Mouse (Mus musculus) hindbrain, embryonic 14.5 days (tissue): ENCODE measurements at regions not wholly inside any gene's neighbourhood (a gene's known extent, or its start where the extent isn't known, plus 50 kb on each side); places are given as distances from the start of the nearest gene placed in this dataset.

Experiments used
- ATAC-seq: fragments of 200-750 bp; cut with Nextera tagmentation; 2 replicates; pipeline ENCODE4 v1.8.0; 2017; ENCODE audit warnings: moderate number of reproducible peaks, mild to moderate bottlenecking, moderate TSS enrichment, moderate library complexity; ENCODE audit not compliant: low FRiP score
- DNase-seq: peaks from one replicate; pipeline ENCODE4 v3.0.0-alpha.2; 2015; ENCODE audit warnings: low spot score
- H3K27ac ChIP-seq: fragments of 300-500 bp; sonication (generic); 2 replicates; pipeline ENCODE4 v1.5.1; 2014; ENCODE audit warnings: mild to moderate bottlenecking, moderate library complexity
- H3K27me3 ChIP-seq: fragments of 300-500 bp; sonication (generic); 2 replicates; pipeline ENCODE4 v1.6.1; 2014; ENCODE audit warnings: mild to moderate bottlenecking, low read length, mixed read lengths; ENCODE audit not compliant: control insufficient read depth, insufficient read depth
- H3K36me3 ChIP-seq: fragments of 300-500 bp; sonication (generic); replicated peaks from 2 replicates; pipeline ENCODE4 v1.6.1; 2014; ENCODE audit not compliant: control insufficient read depth, insufficient read depth
- H3K4me1 ChIP-seq: fragments of 300-500 bp; sonication (generic); replicated peaks from 2 replicates; pipeline ENCODE4 v1.6.1; 2014; ENCODE audit warnings: antibody characterized with exemption, low read length, mixed read lengths; ENCODE audit not compliant: control insufficient read depth, insufficient read depth
- H3K4me2 ChIP-seq: fragments of 300-500 bp; sonication (generic); replicated peaks from 2 replicates; pipeline ENCODE4 v1.6.1; 2014; ENCODE audit warnings: mild to moderate bottlenecking, moderate library complexity
- H3K4me3 ChIP-seq: fragments of 300-500 bp; sonication (generic); replicated peaks from 2 replicates; pipeline ENCODE4 v1.5.1; 2014; ENCODE audit warnings: mild to moderate bottlenecking, low read length
- H3K9ac ChIP-seq: fragments of 300-500 bp; sonication (generic); 2 replicates; pipeline ENCODE4 v1.6.1; 2014
- H3K9me3 ChIP-seq: fragments of 300-500 bp; sonication (generic); 2 replicates; pipeline ENCODE4 v1.6.1; 2016; ENCODE audit warnings: low read length; ENCODE audit not compliant: control insufficient read depth
- WGBS: fragments of 180-500 bp; shearing (Covaris S2); extraction: QIAGEN DNeasy Blood & Tissue Kit; methylation state at CpG from one replicate; pipeline ENCODE4 v1.1.7; 2014; 5-methylcytosine and 5-hydroxymethylcytosine counted together

GRCm38 (mm10) chr10:43765275-43765674, 136.3 kb downstream of the Qrsl1 start:
- no peak for DNase-seq
- no peak overlapping the region for H3K4me3 ChIP-seq

GRCm38 (mm10) chr10:43765829-43766486, 135.6 kb downstream of the Qrsl1 start:
- Histone ChIP-seq H3K9ac (no peak overlapping the region), H3K9me3 (0 out of 2 replicates have a peak, but pooled peaks cover 6% of the 10 kb centered on the region), H3K27me3 (no peaks in the 10 kb centered on the region), H3K27ac (no peak overlapping the region), H3K4me3 (no peak overlapping the region), H3K36me3 (no peaks in the 10 kb centered on the region), H3K4me1 (no peaks in the 10 kb centered on the region), H3K4me2 (no peak overlapping the region)
- 78% methylated on average over 11 of the region's 11 CpGs for WGBS
- ATAC-seq, result no peak
- DNase-seq, result no peak

More at GRCm38 (mm10) chr10:43765275-43765674, 136.3 kb downstream of the Qrsl1 start:
- WGBS, result 96% methylated on average over 1 of the region's 1 CpGs
- Histone ChIP-seq H3K27me3 (no peaks in the 10 kb centered on the region), H3K9ac (no peak overlapping the region), H3K4me2 (no peak overlapping the region), H3K36me3 (no peaks in the 10 kb centered on the region), H3K9me3 (0 out of 2 replicates have a peak, but pooled peaks cover 6% of the 10 kb centered on the region), H3K4me1 (no peaks in the 10 kb centered on the region), H3K27ac (no peak overlapping the region)
- no peak for ATAC-seq

GRCm38 (mm10) chr10:43767961-43768726, 133.4 kb downstream of the Qrsl1 start:
- Histone ChIP-seq H3K9me3 (0 out of 2 replicates have a peak, but pooled peaks cover 6% of the 10 kb centered on the region), H3K27ac (no peak overlapping the region), H3K36me3 (no peaks in the 10 kb centered on the region), H3K4me1 (no peaks in the 10 kb centered on the region), H3K27me3 (no peaks in the 10 kb centered on the region), H3K4me2 (no peak overlapping the region), H3K9ac (no peak overlapping the region), H3K4me3 (no peak overlapping the region)
- DNase-seq (no peak), ATAC-seq (no peak)
- 84% methylated on average over 16 of the region's 16 CpGs for WGBS

- H3K9ac ChIP-seq, result no peak overlapping the region
- ATAC-seq, result no peak
Observed at GRCm38 (mm10) chr10:43769026-43769425, 132.5 kb downstream of the Qrsl1 start.

GRCm38 (mm10) chr10:43775807-43776206, 125.7 kb downstream of the Qrsl1 start:
- Histone ChIP-seq H3K4me2 (no peak overlapping the region), H3K9me3 (no peaks in the 10 kb centered on the region), H3K4me1 (no peaks in the 10 kb centered on the region), H3K9ac (no peak overlapping the region), H3K4me3 (no peak overlapping the region), H3K27ac (no peak overlapping the region), H3K36me3 (no peaks in the 10 kb centered on the region), H3K27me3 (no peaks in the 10 kb centered on the region)
- WGBS, result 75% methylated on average over 1 of the region's 1 CpGs
- DNase-seq (no peak), ATAC-seq (no peak)

More at GRCm38 (mm10) chr10:43769026-43769425, 132.5 kb downstream of the Qrsl1 start:
- Histone ChIP-seq H3K4me3 (no peak overlapping the region), H3K4me1 (no peaks in the 10 kb centered on the region), H3K4me2 (no peak overlapping the region), H3K9me3 (0 out of 2 replicates have a peak, but pooled peaks cover 2% of the 10 kb centered on the region), H3K27me3 (no peaks in the 10 kb centered on the region), H3K27ac (no peak overlapping the region), H3K36me3 (no peaks in the 10 kb centered on the region)
- 83% methylated on average over 3 of the region's 3 CpGs for WGBS
- no peak for DNase-seq

GRCm38 (mm10) chr10:43777612-43778600, 123.6 kb downstream of the Qrsl1 start:
- Histone ChIP-seq H3K4me2 (no peak overlapping the region), H3K4me1 (no peaks in the 10 kb centered on the region), H3K36me3 (no peaks in the 10 kb centered on the region), H3K9ac (no peak overlapping the region), H3K27ac (no peak overlapping the region), H3K4me3 (no peak overlapping the region), H3K9me3 (0 out of 2 replicates have a peak, but pooled peaks cover 6% of the 10 kb centered on the region), H3K27me3 (no peaks in the 10 kb centered on the region)
- DNase-seq (no peak), ATAC-seq (no peak)
- WGBS, result 73% methylated on average over 28 of the region's 28 CpGs

- H3K9ac ChIP-seq, result no peak overlapping the region
- no peak overlapping the region for H3K4me3 ChIP-seq
- no peaks in the 10 kb centered on the region for H3K27me3 ChIP-seq
- no peaks in the 10 kb centered on the region for H3K4me1 ChIP-seq
- no peak overlapping the region for H3K27ac ChIP-seq
- ATAC-seq (no peak), DNase-seq (no peak)
- no peaks in the 10 kb centered on the region for H3K36me3 ChIP-seq
- WGBS, result 84% methylated on average over 4 of the region's 4 CpGs
- H3K9me3 ChIP-seq, result 0 out of 2 replicates have a peak, but pooled peaks cover 6% of the 10 kb centered on the region
- no peak overlapping the region for H3K4me2 ChIP-seq
Observed at GRCm38 (mm10) chr10:43780571-43780970, 121.0 kb downstream of the Qrsl1 start.

- no peak overlapping the region for H3K4me2 ChIP-seq
- H3K27me3 ChIP-seq, result no peaks in the 10 kb centered on the region
- DNase-seq, result no peak
Observed at GRCm38 (mm10) chr10:43783304-43783703, 118.2 kb downstream of the Qrsl1 start.

More at GRCm38 (mm10) chr10:43783304-43783703, 118.2 kb downstream of the Qrsl1 start:
- Histone ChIP-seq H3K9me3 (0 out of 2 replicates have a peak, but pooled peaks cover 6% of the 10 kb centered on the region), H3K27ac (no peak overlapping the region), H3K4me1 (no peaks in the 10 kb centered on the region), H3K9ac (no peak overlapping the region), H3K4me3 (no peak overlapping the region), H3K36me3 (no peaks in the 10 kb centered on the region)
- 84% methylated on average over 3 of the region's 3 CpGs for WGBS
- ATAC-seq, result no peak
